ENCODE assay signal across 21 mouse cellular contexts in genomic region chr1:185695394-185695793, GRCm38 (mm10).
A peak's percentile ranks its signal among the peaks of the same experiment; 100 is the strongest.
DNase-seq lines count a peak whose midpoint lies in the region; TF ChIP-seq lines count a peak whose summit lies in the region.
"Had no signal": no experiment of that assay in that cellular context is flagged by ENCODE, and none has a peak within 500 bp of the region (broad histone marks: within the 10 kb centered on the region; RNA-seq: fewer than 3 reads in every experiment).

No protein-coding gene starts in this region.

- DNase-seq in gastrocnemius, adult 2 months: peak; percentile 48
- DNase-seq in gastrocnemius, adult 8-10 months (ENCODE audit: low spot score in 2 of 2): no peak
- peak; percentile 37 for DNase-seq in gastrocnemius, postnatal 25 days
- no peak for DNase-seq in gastrocnemius, postnatal 4 days (ENCODE audit: low spot score in 2 of 2)
- DNase-seq in skeletal muscle tissue, adult 2 months (ENCODE audit: low read depth, low spot score): peak; percentile 50
- DNase-seq in lung, postnatal 10 days: no peak
- DNase-seq: adrenal gland, adult 2 months; adrenal gland, postnatal 10 days; adrenal gland, postnatal 25 days; cerebellum, adult 11 months; cerebellum, adult 18-20 months; cerebellum, adult 8-10 months; cerebellum, adult 9-11 months; cerebellum, postnatal 14 days; cerebellum, postnatal 36 days; embryo, embryonic 11 days had no signal

- no peak overlapping the region for H3K4me3 ChIP-seq in gastrocnemius, adult 2 months
- H3K4me3 ChIP-seq: embryonic facial prominence, embryonic 13.5 days; embryonic facial prominence, embryonic 15.5 days; erythroblast, embryonic 14.5 days; forebrain, embryonic 10.5 days; forebrain, embryonic 12.5 days had no signal

- intact Hi-C loops in gastrocnemius, adult 2 months (cut with DNase I): no loop called here

- TF ChIP-seq CTCF in gastrocnemius, adult 2 months (IDR thresholded peaks at IDR 0.05): no peak

- H3K27ac ChIP-seq in gastrocnemius, adult 2 months: peak overlapping the region; percentile 46
- H3K27ac ChIP-seq: embryonic facial prominence, embryonic 13.5 days; embryonic facial prominence, embryonic 15.5 days; forebrain, embryonic 10.5 days; forebrain, embryonic 12.5 days had no signal

Comparison
In these comparisons a context has a peak if more than half of its experiments do, and no peak if none do; other contexts are left out.
1. DNase-seq: peak in gastrocnemius, adult 2 months (single experiment), gastrocnemius, postnatal 25 days (single experiment) and skeletal muscle tissue, adult 2 months (single experiment); none in gastrocnemius, adult 8-10 months (0 of 2), gastrocnemius, postnatal 4 days (0 of 2) and lung, postnatal 10 days (single experiment).